Mouse (Mus musculus) megakaryocyte, embryonic 14.5 days (primary cell): ENCODE measurements at regions not wholly inside any gene's neighbourhood (a gene's known extent, or its start where the extent isn't known, plus 50 kb on each side); places are given as distances from the start of the nearest gene placed in this dataset.

Experiments used
- H3K27me3 ChIP-seq: replicated peaks from 2 replicates; pipeline ENCODE3; 2012; ENCODE audit warnings: inconsistent platforms
- H3K36me3 ChIP-seq: replicated peaks from 2 replicates; pipeline ENCODE3; 2012; ENCODE audit warnings: low read length, inconsistent platforms, mixed read lengths
- H3K4me1 ChIP-seq: 2 replicates; pipeline ENCODE4 v1.6.1; 2012; ENCODE audit warnings: inconsistent platforms
- H3K4me3 ChIP-seq: replicated peaks from 2 replicates; pipeline ENCODE3; 2012; ENCODE audit warnings: moderate library complexity, mild to moderate bottlenecking, inconsistent platforms
- H3K9me3 ChIP-seq: 2 replicates; pipeline ENCODE4 v1.6.1; 2012; ENCODE audit warnings: inconsistent platforms
- FLI1 ChIP-seq: IDR thresholded peaks from 2 replicates; pipeline ENCODE4 v1.6.1; 2012; ENCODE audit warnings: low read length, inconsistent platforms, mixed read lengths
- GATA1 ChIP-seq: IDR thresholded peaks from 3 replicates; pipeline ENCODE4 v1.6.1; 2012; ENCODE audit warnings: mixed read lengths, low read length, inconsistent platforms, borderline replicate concordance

GRCm38 (mm10) chr3:143988037-143988436 is 217.0 kb downstream of the Lmo4 start:
- H3K27me3 ChIP-seq, result no peaks in the 10 kb centered on the region
- TF ChIP-seq GATA1 (no peak), FLI1 (no peak)
- no peaks in the 10 kb centered on the region for H3K4me1 ChIP-seq
- no peak overlapping the region for H3K4me3 ChIP-seq
- no peaks in the 10 kb centered on the region for H3K36me3 ChIP-seq
- H3K9me3 ChIP-seq, result peaks cover 32% of the 10 kb centered on the region

GRCm38 (mm10) chr3:143986798-143987197 is 218.2 kb downstream of the Lmo4 start:
- peaks cover 32% of the 10 kb centered on the region for H3K9me3 ChIP-seq
- no peaks in the 10 kb centered on the region for H3K36me3 ChIP-seq
- TF ChIP-seq GATA1 (no peak), FLI1 (no peak)
- H3K4me3 ChIP-seq, result no peak overlapping the region
- H3K27me3 ChIP-seq, result no peaks in the 10 kb centered on the region
- no peaks in the 10 kb centered on the region for H3K4me1 ChIP-seq

- no peaks in the 10 kb centered on the region for H3K36me3 ChIP-seq
- no peaks in the 10 kb centered on the region for H3K27me3 ChIP-seq
- TF ChIP-seq FLI1, result no peak
- TF ChIP-seq GATA1, result no peak
- no peaks in the 10 kb centered on the region for H3K4me1 ChIP-seq
- H3K4me3 ChIP-seq, result no peak overlapping the region
- H3K9me3 ChIP-seq, result peaks cover 28% of the 10 kb centered on the region
Observed at GRCm38 (mm10) chr3:143986200-143986506, 218.9 kb downstream of the Lmo4 start.

GRCm38 (mm10) chr3:143985349-143986199 is 219.4 kb downstream of the Lmo4 start:
- Histone ChIP-seq H3K27me3 (no peaks in the 10 kb centered on the region), H3K9me3 (peaks cover 24% of the 10 kb centered on the region), H3K4me1 (no peaks in the 10 kb centered on the region), H3K4me3 (no peak overlapping the region), H3K36me3 (no peaks in the 10 kb centered on the region)
- TF ChIP-seq GATA1 (no peak), FLI1 (no peak)

- no peaks in the 10 kb centered on the region for H3K4me1 ChIP-seq
- TF ChIP-seq GATA1 (no peak), FLI1 (no peak)
- no peak overlapping the region for H3K4me3 ChIP-seq
- no peaks in the 10 kb centered on the region for H3K27me3 ChIP-seq
- no peaks in the 10 kb centered on the region for H3K36me3 ChIP-seq
- peaks cover 3% of the 10 kb centered on the region; the same call in 1 of the 2 replicates for H3K9me3 ChIP-seq
Observed at GRCm38 (mm10) chr3:143978703-143979102, 226.3 kb downstream of the Lmo4 start.

- TF ChIP-seq GATA1 (no peak), FLI1 (no peak)
- no peaks in the 10 kb centered on the region for H3K36me3 ChIP-seq
Observed at GRCm38 (mm10) chr3:143977886-143978447, 227.1 kb downstream of the Lmo4 start.

GRCm38 (mm10) chr3:143973582-143973981 is 231.4 kb downstream of the Lmo4 start:
- TF ChIP-seq GATA1 (no peak), FLI1 (no peak)
- Histone ChIP-seq H3K27me3 (no peaks in the 10 kb centered on the region), H3K36me3 (no peaks in the 10 kb centered on the region), H3K9me3 (peaks cover 2% of the 10 kb centered on the region; the same call in 1 of the 2 replicates), H3K4me1 (no peaks in the 10 kb centered on the region), H3K4me3 (no peak overlapping the region)

More at GRCm38 (mm10) chr3:143977886-143978447, 227.1 kb downstream of the Lmo4 start:
- no peak overlapping the region for H3K4me3 ChIP-seq
- H3K9me3 ChIP-seq, result no peaks in the 10 kb centered on the region; the same call in 1 of the 2 replicates
- H3K27me3 ChIP-seq, result no peaks in the 10 kb centered on the region
- no peaks in the 10 kb centered on the region for H3K4me1 ChIP-seq

- H3K4me3 ChIP-seq, result no peak overlapping the region
- TF ChIP-seq GATA1, result no peak
- H3K27me3 ChIP-seq, result no peaks in the 10 kb centered on the region
- H3K9me3 ChIP-seq, result peaks cover 11% of the 10 kb centered on the region
- H3K36me3 ChIP-seq, result no peaks in the 10 kb centered on the region
- no peaks in the 10 kb centered on the region for H3K4me1 ChIP-seq
Observed at GRCm38 (mm10) chr3:143972351-143972750, 232.7 kb downstream of the Lmo4 start.

- Histone ChIP-seq H3K9me3 (peaks cover 14% of the 10 kb centered on the region), H3K27me3 (no peaks in the 10 kb centered on the region), H3K4me3 (no peak overlapping the region), H3K4me1 (no peaks in the 10 kb centered on the region), H3K36me3 (no peaks in the 10 kb centered on the region)
- TF ChIP-seq GATA1, result no peak
- TF ChIP-seq FLI1, result no peak
Observed at GRCm38 (mm10) chr3:143970771-143971170, 234.2 kb downstream of the Lmo4 start.

- Histone ChIP-seq H3K9me3 (peaks cover 25% of the 10 kb centered on the region), H3K4me3 (no peak overlapping the region), H3K36me3 (no peaks in the 10 kb centered on the region), H3K27me3 (no peaks in the 10 kb centered on the region), H3K4me1 (no peaks in the 10 kb centered on the region)
- TF ChIP-seq GATA1 (no peak), FLI1 (no peak)
Observed at GRCm38 (mm10) chr3:143955508-143955907, 249.5 kb downstream of the Lmo4 start.

GRCm38 (mm10) chr3:143954822-143955221 is 250.2 kb downstream of the Lmo4 start:
- no peaks in the 10 kb centered on the region for H3K4me1 ChIP-seq
- no peaks in the 10 kb centered on the region for H3K36me3 ChIP-seq
- H3K27me3 ChIP-seq, result no peaks in the 10 kb centered on the region
- peaks cover 25% of the 10 kb centered on the region for H3K9me3 ChIP-seq
- H3K4me3 ChIP-seq, result no peak overlapping the region
- no peak for TF ChIP-seq FLI1
- no peak for TF ChIP-seq GATA1
